Mouse (Mus musculus): ENCODE data around the gene Slc12a4. TPM values are rescaled to one million over a fixed set of nuclear protein-coding genes. Genes with fewer than 3 reads are reported as not detected.

The Slc12a4 gene
- polyA plus RNA-seq, 2 experiments = 46.0 to 116 TPM

DNA sequence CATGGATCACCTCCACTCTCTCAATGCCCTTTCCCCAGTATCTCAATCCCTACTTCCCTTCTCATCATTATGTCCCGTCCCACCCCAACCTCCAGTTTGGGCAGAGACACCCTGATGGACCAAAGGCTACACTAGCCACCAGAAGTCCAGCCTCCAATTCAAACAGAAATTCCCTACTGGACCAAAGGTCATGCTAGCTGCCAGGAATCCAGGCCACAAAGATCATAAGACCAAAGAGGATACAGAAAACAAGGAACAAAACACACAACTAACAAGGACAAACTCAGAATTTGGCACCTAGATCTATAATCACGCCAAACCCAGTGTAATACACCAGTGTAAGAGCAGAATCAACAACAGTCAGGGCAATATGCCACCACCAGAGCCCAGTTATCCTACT lies 33.1 kb upstream of the Slc12a4 start:
- DNase-seq (ENCODE audit: low spot score) = no peak
- no peak overlapping the region for H3K4me2 ChIP-seq (replicated peaks; ENCODE audit: low read depth, low read length, severe bottlenecking)
- H3K9ac ChIP-seq (ENCODE audit: low read depth, low read length, severe bottlenecking) = no peak overlapping the region
- H3K4me3 ChIP-seq (replicated peaks; ENCODE audit: low read length) = no peak overlapping the region
- H3K27ac ChIP-seq (replicated peaks; ENCODE audit: low read depth, low read length) = no peak overlapping the region
- no peaks in the 10 kb centered on the region for H3K9me3 ChIP-seq (ENCODE audit: control insufficient read depth, low read length)
- no peak for ATAC-seq (ENCODE audit: low FRiP score, low read depth)
- H3K36me3 ChIP-seq (ENCODE audit: control insufficient read depth, insufficient read depth, low read length) = no peaks in the 10 kb centered on the region
- no peaks in the 10 kb centered on the region for H3K4me1 ChIP-seq (ENCODE audit: control insufficient read depth, insufficient read depth, low read length)
- H3K27me3 ChIP-seq (ENCODE audit: control insufficient read depth, insufficient read depth, low read length) = no peaks in the 10 kb centered on the region
- WGBS = 93% methylated on average over 2 of the region's 2 CpGs
- TF ChIP-seq POLR2A (IDR thresholded peaks at IDR 0.05; ENCODE audit: borderline replicate concordance, extremely low read depth, insufficient read depth, insufficient read length) = no peak

DNA sequence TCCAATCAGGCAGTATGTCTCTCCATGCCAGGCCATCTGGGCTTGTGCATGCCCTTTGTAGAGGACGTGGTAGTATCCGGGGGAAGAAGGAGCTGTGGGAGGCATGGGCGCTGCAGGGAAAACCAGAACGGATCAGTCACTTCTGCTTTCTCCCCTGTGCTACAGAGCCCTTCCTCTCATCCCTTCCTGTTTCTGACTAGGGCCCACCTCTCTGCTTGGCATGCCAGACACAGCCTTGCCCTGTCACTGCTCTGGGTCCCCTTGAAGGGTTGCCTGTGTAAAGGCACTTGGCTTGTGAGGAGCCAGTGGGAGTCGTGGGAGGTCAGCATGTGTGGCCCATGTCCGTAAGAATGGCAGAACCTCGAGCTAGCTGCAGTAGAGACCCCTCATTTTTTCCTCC lies 30.5 kb upstream of the Slc12a4 start:
- Histone ChIP-seq H3K4me1 (ENCODE audit: control insufficient read depth, insufficient read depth, low read length) (no peaks in the 10 kb centered on the region), H3K36me3 (ENCODE audit: control insufficient read depth, insufficient read depth, low read length) (no peaks in the 10 kb centered on the region), H3K9me3 (ENCODE audit: control insufficient read depth, low read length) (no peaks in the 10 kb centered on the region), H3K4me2 (replicated peaks; ENCODE audit: low read depth, low read length, severe bottlenecking) (no peak overlapping the region), H3K9ac (ENCODE audit: low read depth, low read length, severe bottlenecking) (no peak overlapping the region), H3K4me3 (replicated peaks; ENCODE audit: low read length) (no peak overlapping the region), H3K27me3 (ENCODE audit: control insufficient read depth, insufficient read depth, low read length) (no peaks in the 10 kb centered on the region), H3K27ac (replicated peaks; ENCODE audit: low read depth, low read length) (no peak overlapping the region)
- no peak for TF ChIP-seq POLR2A (IDR thresholded peaks at IDR 0.05; ENCODE audit: borderline replicate concordance, extremely low read depth, insufficient read depth, insufficient read length)
- no peak for ATAC-seq (ENCODE audit: low FRiP score, low read depth)
- 69% methylated on average over 7 of the region's 7 CpGs for WGBS
- DNase-seq (ENCODE audit: low spot score) = no peak

DNA sequence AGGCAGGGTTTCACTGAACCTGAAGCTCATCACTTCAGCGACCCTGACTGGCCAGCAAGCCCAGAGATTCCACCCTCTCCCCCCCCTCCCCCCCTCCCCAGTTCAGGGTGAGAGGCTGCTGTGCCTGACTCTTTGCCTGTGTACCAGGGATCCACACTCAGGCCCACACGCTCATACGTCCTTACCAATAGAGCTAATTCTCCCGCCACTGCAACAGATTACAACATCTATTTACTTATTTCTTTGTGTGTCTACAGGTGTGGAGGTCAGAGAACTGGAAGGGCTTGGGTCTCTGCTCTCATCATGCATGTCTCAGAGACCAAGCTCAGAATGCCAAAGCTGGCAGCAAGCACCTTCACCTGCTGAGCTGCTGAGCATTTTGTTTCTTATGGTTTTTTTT lies 27.3 kb upstream of the Slc12a4 start:
- Histone ChIP-seq H3K27ac (replicated peaks; ENCODE audit: low read depth, low read length) (no peak overlapping the region), H3K4me2 (replicated peaks; ENCODE audit: low read depth, low read length, severe bottlenecking) (no peak overlapping the region), H3K9me3 (ENCODE audit: control insufficient read depth, low read length) (no peaks in the 10 kb centered on the region), H3K36me3 (ENCODE audit: control insufficient read depth, insufficient read depth, low read length) (no peaks in the 10 kb centered on the region), H3K9ac (ENCODE audit: low read depth, low read length, severe bottlenecking) (no peak overlapping the region), H3K4me3 (replicated peaks; ENCODE audit: low read length) (no peak overlapping the region), H3K27me3 (ENCODE audit: control insufficient read depth, insufficient read depth, low read length) (no peaks in the 10 kb centered on the region), H3K4me1 (ENCODE audit: control insufficient read depth, insufficient read depth, low read length) (no peaks in the 10 kb centered on the region; the same call in 1 of the 2 replicates)
- TF ChIP-seq POLR2A (IDR thresholded peaks at IDR 0.05; ENCODE audit: borderline replicate concordance, extremely low read depth, insufficient read depth, insufficient read length) = no peak
- DNase-seq (ENCODE audit: low spot score) (no peak), ATAC-seq (ENCODE audit: low FRiP score, low read depth) (no peak)
- 61% methylated on average over 4 of the region's 4 CpGs for WGBS

DNA sequence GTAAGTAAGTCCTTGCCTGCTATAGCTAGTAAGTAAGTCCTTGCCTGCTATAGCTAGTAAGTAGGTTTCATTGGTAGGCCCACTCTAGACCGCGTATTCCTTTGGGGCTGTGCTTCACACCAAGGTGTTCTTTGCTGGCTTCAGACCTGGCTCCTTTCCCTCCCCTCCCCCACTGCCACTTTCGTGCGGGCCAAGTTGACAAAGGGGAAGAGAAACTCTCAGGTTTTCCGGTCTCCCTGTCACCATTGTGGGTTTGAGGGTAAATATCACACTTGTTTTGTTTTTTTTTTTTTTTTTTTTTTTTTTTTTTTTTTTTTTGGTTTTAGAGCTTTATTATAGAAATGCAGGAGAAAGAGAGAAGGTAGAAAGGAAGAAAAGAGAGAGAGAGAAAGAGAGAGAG lies 26.6 kb upstream of the Slc12a4 start:
- Histone ChIP-seq H3K36me3 (ENCODE audit: control insufficient read depth, insufficient read depth, low read length) (no peaks in the 10 kb centered on the region), H3K9ac (ENCODE audit: low read depth, low read length, severe bottlenecking) (no peak overlapping the region), H3K27me3 (ENCODE audit: control insufficient read depth, insufficient read depth, low read length) (no peaks in the 10 kb centered on the region), H3K9me3 (ENCODE audit: control insufficient read depth, low read length) (no peaks in the 10 kb centered on the region), H3K4me2 (replicated peaks; ENCODE audit: low read depth, low read length, severe bottlenecking) (no peak overlapping the region), H3K27ac (replicated peaks; ENCODE audit: low read depth, low read length) (no peak overlapping the region), H3K4me1 (ENCODE audit: control insufficient read depth, insufficient read depth, low read length) (no peaks in the 10 kb centered on the region; the same call in 1 of the 2 replicates), H3K4me3 (replicated peaks; ENCODE audit: low read length) (no peak overlapping the region)
- TF ChIP-seq POLR2A (IDR thresholded peaks at IDR 0.05; ENCODE audit: borderline replicate concordance, extremely low read depth, insufficient read depth, insufficient read length) = no peak
- 64% methylated on average over 5 of the region's 5 CpGs for WGBS
- DNase-seq (ENCODE audit: low spot score) (no peak), ATAC-seq (ENCODE audit: low FRiP score, low read depth) (no peak)

DNA sequence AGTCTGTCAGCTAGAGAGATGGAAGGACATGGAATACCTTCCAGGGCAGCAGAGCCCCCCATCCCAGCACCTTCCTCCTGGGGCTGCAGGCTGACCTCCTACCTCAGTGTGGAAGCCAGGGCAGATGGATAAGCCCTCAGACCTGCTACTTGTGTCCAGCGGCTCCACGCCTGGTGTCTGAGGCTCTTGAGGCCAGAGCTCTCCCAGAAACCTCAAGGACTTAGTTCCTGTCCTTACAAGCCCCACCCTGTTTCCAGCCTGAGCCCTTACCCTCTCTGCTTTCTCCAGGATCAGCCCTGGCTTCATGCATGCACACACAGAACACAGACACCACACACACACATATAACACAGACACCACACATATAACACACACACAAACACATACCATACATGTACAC lies 25.6 kb upstream of the Slc12a4 start:
- no peak for ATAC-seq (ENCODE audit: low FRiP score, low read depth)
- TF ChIP-seq POLR2A (IDR thresholded peaks at IDR 0.05; ENCODE audit: borderline replicate concordance, extremely low read depth, insufficient read depth, insufficient read length) = no peak
- H3K36me3 ChIP-seq (ENCODE audit: control insufficient read depth, insufficient read depth, low read length) = no peaks in the 10 kb centered on the region
- no peak overlapping the region for H3K9ac ChIP-seq (ENCODE audit: low read depth, low read length, severe bottlenecking)
- H3K4me1 ChIP-seq (ENCODE audit: control insufficient read depth, insufficient read depth, low read length) = no peaks in the 10 kb centered on the region; the same call in 1 of the 2 replicates
- 89% methylated on average over 2 of the region's 2 CpGs for WGBS
- H3K27ac ChIP-seq (replicated peaks; ENCODE audit: low read depth, low read length) = no peak overlapping the region
- no peak overlapping the region for H3K4me2 ChIP-seq (replicated peaks; ENCODE audit: low read depth, low read length, severe bottlenecking)
- no peaks in the 10 kb centered on the region for H3K9me3 ChIP-seq (ENCODE audit: control insufficient read depth, low read length)
- no peak overlapping the region for H3K4me3 ChIP-seq (replicated peaks; ENCODE audit: low read length)
- DNase-seq (ENCODE audit: low spot score) = no peak
- H3K27me3 ChIP-seq (ENCODE audit: control insufficient read depth, insufficient read depth, low read length) = no peaks in the 10 kb centered on the region
